Mouse (Mus musculus) megakaryocyte progenitor cell, adult 5-6 weeks (primary cell): ENCODE measurements at regions not wholly inside any gene's neighbourhood (a gene's known extent, or its start where the extent isn't known, plus 50 kb on each side); places are given as distances from the start of the nearest gene placed in this dataset.
A peak's percentile ranks its signal among the peaks of the same experiment; 100 is the strongest.

Experiments used
- ATAC-seq: replicated peaks from 2 replicates; pipeline ENCODE4 v1.8.0; 2016; ENCODE audit warnings: mild to moderate bottlenecking, moderate TSS enrichment, inconsistent platforms; ENCODE audit not compliant: poor library complexity

GRCm38 (mm10) chr6:51088641-51089372 is 343.7 kb upstream of the Nfe2l3 start:
- no peak for ATAC-seq

GRCm38 (mm10) chr6:51093196-51093595 is 339.3 kb upstream of the Nfe2l3 start:
- no peak for ATAC-seq

- ATAC-seq = no peak
These were observed 338.2 kb upstream of the Nfe2l3 start for GRCm38 (mm10) chr6:51094304-51094703.

GRCm38 (mm10) chr6:51097488-51097887 is 335.0 kb upstream of the Nfe2l3 start:
- ATAC-seq = no peak

GRCm38 (mm10) chr6:51100341-51100740 is 332.1 kb upstream of the Nfe2l3 start:
- no peak for ATAC-seq

- no peak for ATAC-seq
These were observed 329.2 kb upstream of the Nfe2l3 start for GRCm38 (mm10) chr6:51103236-51103635.

GRCm38 (mm10) chr6:51104336-51104735 is 328.1 kb upstream of the Nfe2l3 start:
- ATAC-seq = no peak

- no peak for ATAC-seq
These were observed 324.0 kb upstream of the Nfe2l3 start for GRCm38 (mm10) chr6:51108336-51108956.

- ATAC-seq = no peak
These were observed 321.9 kb upstream of the Nfe2l3 start for GRCm38 (mm10) chr6:51110596-51110995.

- no peak for ATAC-seq
These were observed 317.7 kb upstream of the Nfe2l3 start for GRCm38 (mm10) chr6:51114604-51115333.

GRCm38 (mm10) chr6:51118833-51119535 is 313.5 kb upstream of the Nfe2l3 start:
- ATAC-seq = no peak

GRCm38 (mm10) chr6:51119691-51120302 is 312.7 kb upstream of the Nfe2l3 start:
- no peak for ATAC-seq

- no peak for ATAC-seq
These were observed 309.5 kb upstream of the Nfe2l3 start for GRCm38 (mm10) chr6:51122941-51123340.

- ATAC-seq = no peak
These were observed 304.6 kb upstream of the Nfe2l3 start for GRCm38 (mm10) chr6:51127851-51128250.

- ATAC-seq = no peak
These were observed 303.4 kb upstream of the Nfe2l3 start for GRCm38 (mm10) chr6:51129096-51129495.

GRCm38 (mm10) chr6:51129591-51129990 is 302.9 kb upstream of the Nfe2l3 start:
- ATAC-seq = peak; percentile 98

- ATAC-seq = no peak
These were observed 287.7 kb upstream of the Nfe2l3 start for GRCm38 (mm10) chr6:51144762-51145161.

GRCm38 (mm10) chr6:51145863-51146262 is 286.6 kb upstream of the Nfe2l3 start:
- ATAC-seq = no peak

GRCm38 (mm10) chr6:51148821-51149220 is 283.6 kb upstream of the Nfe2l3 start:
- ATAC-seq = no peak

- ATAC-seq = no peak
These were observed 282.4 kb upstream of the Nfe2l3 start for GRCm38 (mm10) chr6:51150066-51150465.

- ATAC-seq = no peak
These were observed 282.0 kb upstream of the Nfe2l3 start for GRCm38 (mm10) chr6:51150486-51150885.
